Mouse (Mus musculus) liver, embryonic 14.5 days (tissue): ENCODE results near the gene Fbrsl1. TPM values are rescaled to one million over a fixed set of nuclear protein-coding genes. Genes with fewer than 3 reads are reported as not detected.

ENCODE experiments used
- ATAC-seq: fragments of 200-750 bp; cut with Nextera tagmentation; 2 replicates; pipeline ENCODE4 v1.8.0; 2017; ENCODE audit warnings: moderate number of reproducible peaks, mild to moderate bottlenecking, moderate library complexity; ENCODE audit not compliant: insufficient read depth
- DNase-seq, 3 experiments: peaks; one replicate each; pipeline ENCODE4 v3.0.0-alpha.2; 2012 to 2013; ENCODE audit warnings: low read depth in 3 of 3, low spot score in 3 of 3
- H3K27ac ChIP-seq: fragments of 300-500 bp; sonication (generic); 2 replicates; pipeline ENCODE4 v1.5.1; 2014; ENCODE audit warnings: moderate library complexity, mild to moderate bottlenecking, control low read depth, inconsistent platforms
- H3K27me3 ChIP-seq: fragments of 300-500 bp; sonication (generic); 2 replicates; pipeline ENCODE4 v1.6.1; 2014; ENCODE audit warnings: mild to moderate bottlenecking, low read length, moderate library complexity; ENCODE audit not compliant: control insufficient read depth, insufficient read depth
- H3K36me3 ChIP-seq: fragments of 300-500 bp; sonication (generic); replicated peaks from 2 replicates; pipeline ENCODE4 v1.6.1; 2014; ENCODE audit warnings: low read depth; ENCODE audit not compliant: control insufficient read depth, insufficient read depth
- H3K4me1 ChIP-seq, 2 experiments: fragments of 200-500 bp in 1 of 2; fragments of 300-500 bp in 1 of 2; sonication (generic) in 1 of 2; replicated peaks; 2 replicates each; pipeline ENCODE4 v1.6.1; 2012 to 2014; ENCODE audit warnings: antibody characterized with exemption in 1 of 2, inconsistent platforms in 1 of 2, low read length in 1 of 2; ENCODE audit not compliant: control insufficient read depth in 2 of 2, insufficient read depth in 2 of 2
- H3K4me2 ChIP-seq: fragments of 300-500 bp; sonication (generic); 2 replicates; pipeline ENCODE4 v1.6.1; 2014; ENCODE audit warnings: low read depth, mild to moderate bottlenecking, control low read depth, moderate library complexity
- H3K4me3 ChIP-seq, 2 experiments: fragments of 200-500 bp in 1 of 2; fragments of 300-500 bp in 1 of 2; sonication (generic) in 1 of 2; 2 replicates each; pipeline ENCODE4 v1.5.1; 2012 to 2014; ENCODE audit warnings: low read depth in 2 of 2, low read length in 2 of 2, mild to moderate bottlenecking in 2 of 2, control low read depth in 1 of 2, inconsistent platforms in 1 of 2, moderate library complexity in 1 of 2; ENCODE audit not compliant: insufficient read depth in 1 of 2
- H3K9ac ChIP-seq: fragments of 300-500 bp; sonication (generic); replicated peaks from 2 replicates; pipeline ENCODE4 v1.6.1; 2014; ENCODE audit warnings: mild to moderate bottlenecking, control low read depth, moderate library complexity
- H3K9me3 ChIP-seq: fragments of 300-500 bp; sonication (generic); 2 replicates; pipeline ENCODE4 v1.6.1; 2016; ENCODE audit warnings: low read length, mixed read lengths; ENCODE audit not compliant: control insufficient read depth
- CTCF ChIP-seq: IDR thresholded peaks from 2 replicates; pipeline ENCODE4 v1.5.1; 2016; ENCODE audit warnings: antibody characterized with exemption, low read depth, control low read depth
- EP300 ChIP-seq: IDR thresholded peaks from 2 replicates; pipeline ENCODE4 v1.6.1; 2016; ENCODE audit warnings: antibody characterized with exemption, low read depth
- WGBS: fragments of 180-500 bp; shearing (Covaris S2); extraction: QIAGEN DNeasy Blood & Tissue Kit; methylation state at CpG from one replicate; pipeline ENCODE4 v1.1.7; 2014; ENCODE audit not compliant: insufficient replicate concordance; 5-methylcytosine and 5-hydroxymethylcytosine counted together
- polyA plus RNA-seq, 2 experiments: library from polyadenylated mRNA; depleted of rRNA in 1 of 2; stranded (reverse) in 1 of 2; unstranded in 1 of 2; fragments of >200 nt; fragmentation: Nextera tagmentation in 1 of 2; extraction: Ambion mirVana in 1 of 2; gene quantifications; 2 replicates each; pipeline versions ENCODE4 v1.2.1 to v1.2.3; 2012 to 2014

The Fbrsl1 gene
- polyA plus RNA-seq, 2 experiments, result 4.3 to 9.5 TPM

DNA sequence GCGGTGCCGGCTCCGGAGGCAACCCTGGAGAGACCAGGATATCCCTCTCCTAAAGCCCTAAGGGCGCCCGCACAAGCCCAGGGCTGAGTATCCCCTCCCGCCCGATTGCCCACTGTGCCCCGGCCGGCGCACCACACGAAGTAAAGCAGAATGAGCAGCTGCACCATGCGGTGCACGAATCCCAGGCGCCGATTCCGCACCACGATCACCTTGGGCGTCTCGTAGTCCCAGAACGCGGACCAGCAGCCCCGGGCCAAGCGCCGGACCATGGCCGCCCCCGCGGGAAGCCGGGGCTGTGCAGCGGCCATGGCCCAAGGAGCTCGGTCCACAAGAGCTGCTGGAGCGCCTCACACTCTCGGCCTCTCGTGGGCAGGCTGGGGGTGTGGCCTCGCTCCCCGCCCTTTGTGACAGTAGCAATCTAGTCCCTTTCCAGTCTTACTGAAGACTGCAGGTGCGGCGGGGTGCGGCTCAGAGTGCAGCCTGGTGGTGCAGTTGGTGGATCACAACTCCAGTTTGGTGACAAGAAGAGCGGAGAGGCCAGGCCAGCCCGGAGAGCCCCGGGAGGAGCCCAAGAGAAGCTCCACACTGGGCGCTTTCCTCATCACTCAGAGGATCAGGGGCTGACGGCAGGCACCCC, 105.5 kb downstream of the Fbrsl1 start, which contains the start of gene P2rx2:
Gene P2rx2, minus strand, starts transcription at position 565 of the 637 bp plus-strand sequence.
- Histone ChIP-seq H3K4me2 (peak within 1 kb of the TSS; percentile 58), H3K36me3 (peaks cover 4% of the 10 kb centered on the region), H3K27me3 (peaks cover 23% of the 10 kb centered on the region), H3K27ac (no peak within 1 kb of the TSS), H3K4me3 (peak within 1 kb of the TSS in 1 of 2 experiments; percentile 35; a peak in 3 of 4 replicates), H3K4me1 (no peaks in the 10 kb centered on the region), H3K9me3 (no peaks in the 10 kb centered on the region), H3K9ac (no peak within 1 kb of the TSS)
- no peak for DNase-seq
- WGBS, result 4% methylated on average over 43 of the region's 43 CpGs
- TF ChIP-seq CTCF, result no peak
- no peak for TF ChIP-seq EP300
- peak; percentile 25; the same call in 1 of the 2 replicates for ATAC-seq

DNA sequence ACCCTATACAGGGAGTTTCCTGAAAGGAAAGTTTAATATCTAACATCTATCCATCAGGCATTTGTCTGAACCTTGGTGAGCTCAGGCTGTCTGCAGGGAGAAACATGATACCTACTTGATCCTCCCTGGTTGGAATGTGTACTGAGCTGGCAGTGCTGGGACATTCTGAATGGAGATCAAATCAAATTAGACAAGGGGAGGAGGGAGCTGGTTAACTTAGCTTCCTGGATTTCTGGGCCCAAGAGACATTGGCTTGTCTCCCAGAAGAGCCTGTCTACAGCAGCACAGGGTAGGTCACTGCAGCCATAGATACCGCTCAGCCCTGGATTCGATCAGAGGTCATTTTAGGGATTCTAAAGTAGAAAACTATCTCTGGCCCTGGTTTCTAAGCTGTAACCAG, 109.5 kb downstream of the Fbrsl1 start:
- DNase-seq (no peak), ATAC-seq (no peak)
- H3K36me3 ChIP-seq, result peaks cover 40% of the 10 kb centered on the region

DNA sequence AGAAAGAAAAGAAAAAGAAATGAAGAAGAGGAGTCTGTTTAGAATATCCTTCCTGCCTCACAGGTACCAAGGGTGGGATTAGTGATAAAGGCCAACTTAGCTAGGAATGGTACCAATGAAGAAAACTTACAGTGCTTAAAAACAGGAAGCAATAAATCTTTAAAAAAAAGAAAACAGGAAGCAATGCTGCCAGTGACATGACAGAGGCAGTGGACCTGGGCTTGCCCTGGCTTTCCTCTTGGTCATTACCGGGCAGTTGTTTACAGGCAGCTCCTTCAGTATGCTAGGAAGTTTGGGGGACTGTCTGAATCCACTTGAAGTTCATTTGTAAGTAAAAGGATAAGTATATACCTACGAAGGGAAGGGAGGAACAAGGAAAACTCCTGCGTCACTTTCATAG, 117.8 kb downstream of the Fbrsl1 start:
- DNase-seq, result no peak

More for the DNA sequence above, 109.5 kb downstream of the Fbrsl1 start:
- no peak overlapping the region for H3K9ac ChIP-seq
- H3K27ac ChIP-seq, result no peak overlapping the region
- TF ChIP-seq EP300, result no peak
- TF ChIP-seq CTCF, result no peak
- H3K27me3 ChIP-seq, result peaks cover 21% of the 10 kb centered on the region
- 80% methylated on average over 2 of the region's 2 CpGs for WGBS
- H3K4me2 ChIP-seq, result no peak overlapping the region
- no peaks in the 10 kb centered on the region for H3K4me1 ChIP-seq
- H3K9me3 ChIP-seq, result no peaks in the 10 kb centered on the region
- H3K4me3 ChIP-seq, result no peak overlapping the region

GRCm38 (mm10) chr5:110313127-110313526, 135.2 kb downstream of the Fbrsl1 start:
- Histone ChIP-seq H3K4me3 (no peak overlapping the region), H3K36me3 (peaks cover 61% of the 10 kb centered on the region), H3K4me1 (no peaks in the 10 kb centered on the region), H3K27me3 (no peaks in the 10 kb centered on the region), H3K9me3 (no peaks in the 10 kb centered on the region), H3K27ac (no peak overlapping the region), H3K9ac (no peak overlapping the region), H3K4me2 (no peak overlapping the region)
- DNase-seq (no peak), ATAC-seq (no peak)
- TF ChIP-seq CTCF, result no peak
- no peak for TF ChIP-seq EP300
- WGBS, result 80% methylated on average over 3 of the region's 3 CpGs

More for the DNA sequence above, 117.8 kb downstream of the Fbrsl1 start:
- no peak for ATAC-seq
- 65% methylated on average over 3 of the region's 3 CpGs for WGBS
- peaks cover 76% of the 10 kb centered on the region for H3K36me3 ChIP-seq
- H3K4me2 ChIP-seq, result no peak overlapping the region
- H3K9me3 ChIP-seq, result no peaks in the 10 kb centered on the region
- H3K9ac ChIP-seq, result no peak overlapping the region
- no peak overlapping the region for H3K27ac ChIP-seq
- TF ChIP-seq CTCF (no peak), EP300 (no peak)
- no peaks in the 10 kb centered on the region for H3K4me1 ChIP-seq
- H3K4me3 ChIP-seq, result no peak overlapping the region
- H3K27me3 ChIP-seq, result no peaks in the 10 kb centered on the region

Other genes with a start within 250 kb of the Fbrsl1 start
- 3.3 and 5.8 TPM in 2 replicates for gene Ankle2, start 217.5 kb downstream of the Fbrsl1 start, polyA plus RNA-seq (2012; rRNA removed)
- 10.4 and 11.9 TPM in 2 replicates for gene Ankle2, start 217.5 kb downstream of the Fbrsl1 start, polyA plus RNA-seq (2014; fragmentation: Nextera tagmentation; extraction: Ambion mirVana)
- 17.0 and 17.6 TPM in 2 replicates for gene Pgam5, start 178.6 kb downstream of the Fbrsl1 start, polyA plus RNA-seq (2012; rRNA removed)
- gene Pgam5, start 178.6 kb downstream of the Fbrsl1 start, polyA plus RNA-seq (2014; fragmentation: Nextera tagmentation; extraction: Ambion mirVana), result 26.3 and 31.4 TPM in 2 replicates
- 13.6 and 16.0 TPM in 2 replicates for gene Pxmp2, start 162.3 kb downstream of the Fbrsl1 start, polyA plus RNA-seq (2012; rRNA removed)
- gene Pxmp2, start 162.3 kb downstream of the Fbrsl1 start, polyA plus RNA-seq (2014; fragmentation: Nextera tagmentation; extraction: Ambion mirVana), result 31.7 and 36.7 TPM in 2 replicates
- 16.7 and 16.9 TPM in 2 replicates for gene Pole, start 162.2 kb downstream of the Fbrsl1 start, polyA plus RNA-seq (2012; rRNA removed)
- 18.8 and 19.5 TPM in 2 replicates for gene Pole, start 162.2 kb downstream of the Fbrsl1 start, polyA plus RNA-seq (2014; fragmentation: Nextera tagmentation; extraction: Ambion mirVana)
- 0.03 and 0.06 TPM in 2 replicates for gene P2rx2, start 105.3 kb downstream of the Fbrsl1 start, polyA plus RNA-seq (2012; rRNA removed)
- gene P2rx2, start 105.3 kb downstream of the Fbrsl1 start, polyA plus RNA-seq (2014; fragmentation: Nextera tagmentation; extraction: Ambion mirVana), result not detected in 2 replicates
- not detected in 2 replicates for gene Lrcol1, start 103.8 kb downstream of the Fbrsl1 start, polyA plus RNA-seq (2012; rRNA removed)
- not detected in 2 replicates for gene Lrcol1, start 103.8 kb downstream of the Fbrsl1 start, polyA plus RNA-seq (2014; fragmentation: Nextera tagmentation; extraction: Ambion mirVana)
- 0.02 and 0.03 TPM in 2 replicates for gene Galnt9, start 95.9 kb upstream of the Fbrsl1 start, polyA plus RNA-seq (2012; rRNA removed)
- gene Galnt9, start 95.9 kb upstream of the Fbrsl1 start, polyA plus RNA-seq (2014; fragmentation: Nextera tagmentation; extraction: Ambion mirVana), result not detected in 2 replicates
- gene Noc4l, start 204.9 kb upstream of the Fbrsl1 start, polyA plus RNA-seq (2012; rRNA removed), result 56.0 and 61.8 TPM in 2 replicates
- gene Noc4l, start 204.9 kb upstream of the Fbrsl1 start, polyA plus RNA-seq (2014; fragmentation: Nextera tagmentation; extraction: Ambion mirVana), result 36.9 and 40.3 TPM in 2 replicates
- gene Ddx51, start 204.9 kb upstream of the Fbrsl1 start, polyA plus RNA-seq (2012; rRNA removed), result 6.8 and 9.1 TPM in 2 replicates
- 9.2 and 13.4 TPM in 2 replicates for gene Ddx51, start 204.9 kb upstream of the Fbrsl1 start, polyA plus RNA-seq (2014; fragmentation: Nextera tagmentation; extraction: Ambion mirVana)